Mouse (Mus musculus): ENCODE measurements around the gene Atp13a2. TPM values are rescaled to one million over a fixed set of nuclear protein-coding genes. Genes with fewer than 3 reads are reported as not detected.

Atp13a2 gene
- 118 and 127 TPM in 2 replicates for polyA plus RNA-seq (2015; fragmentation: Nextera tagmentation; extraction: Ambion mirVana)

GRCm38 (mm10) chr4:140986711-140987395 is at the start of gene Atp13a2:
TSS of gene Atp13a2 (plus strand) at chr4:140986873.
- WGBS = 1% methylated on average over 58 of the region's 58 CpGs
- peaks cover 17% of the 10 kb centered on the region for H3K36me3 ChIP-seq
- H3K27me3 ChIP-seq = no peaks in the 10 kb centered on the region
- H3K9me3 ChIP-seq = no peaks in the 10 kb centered on the region
- ATAC-seq = peak; percentile 92
- H3K27ac ChIP-seq = peak within 1 kb of the TSS; percentile 87
- peak within 1 kb of the TSS; percentile 83 for H3K4me2 ChIP-seq (replicated peaks)
- H3K9ac ChIP-seq (replicated peaks) = peak within 1 kb of the TSS; percentile 97
- H3K4me1 ChIP-seq (replicated peaks) = peaks cover 49% of the 10 kb centered on the region
- H3K4me3 ChIP-seq (replicated peaks) = peak within 1 kb of the TSS; percentile 91

GRCm38 (mm10) chr4:140944356-140944755 is 42.3 kb upstream of the Atp13a2 start:
- 91% methylated on average over 12 of the region's 12 CpGs for WGBS
- no peak overlapping the region for H3K4me2 ChIP-seq (replicated peaks)

GRCm38 (mm10) chr4:140944961-140945442 is 41.7 kb upstream of the Atp13a2 start:
- Histone ChIP-seq H3K4me2 (replicated peaks) (no peak overlapping the region), H3K27me3 (no peaks in the 10 kb centered on the region), H3K36me3 (no peaks in the 10 kb centered on the region), H3K4me1 (replicated peaks) (no peaks in the 10 kb centered on the region), H3K27ac (no peak overlapping the region), H3K9ac (replicated peaks) (no peak overlapping the region), H3K4me3 (replicated peaks) (no peak overlapping the region), H3K9me3 (no peaks in the 10 kb centered on the region)
- ATAC-seq = no peak
- 83% methylated on average over 5 of the region's 5 CpGs for WGBS

More at GRCm38 (mm10) chr4:140944356-140944755, 42.3 kb upstream of the Atp13a2 start:
- Histone ChIP-seq H3K36me3 (no peaks in the 10 kb centered on the region), H3K4me1 (replicated peaks) (no peaks in the 10 kb centered on the region), H3K9ac (replicated peaks) (no peak overlapping the region), H3K27me3 (no peaks in the 10 kb centered on the region), H3K27ac (no peak overlapping the region), H3K4me3 (replicated peaks) (no peak overlapping the region), H3K9me3 (no peaks in the 10 kb centered on the region)
- no peak for ATAC-seq

GRCm38 (mm10) chr4:140945571-140945970 is 41.1 kb upstream of the Atp13a2 start:
- no peaks in the 10 kb centered on the region for H3K27me3 ChIP-seq
- 90% methylated on average over 4 of the region's 4 CpGs for WGBS

GRCm38 (mm10) chr4:140946048-140946447 is 40.6 kb upstream of the Atp13a2 start:
- ATAC-seq = no peak
- Histone ChIP-seq H3K27me3 (no peaks in the 10 kb centered on the region), H3K9me3 (no peaks in the 10 kb centered on the region), H3K4me2 (replicated peaks) (no peak overlapping the region), H3K27ac (no peak overlapping the region), H3K9ac (replicated peaks) (no peak overlapping the region), H3K4me1 (replicated peaks) (no peaks in the 10 kb centered on the region), H3K36me3 (no peaks in the 10 kb centered on the region), H3K4me3 (replicated peaks) (no peak overlapping the region)
- 85% methylated on average over 4 of the region's 4 CpGs for WGBS

More at GRCm38 (mm10) chr4:140945571-140945970, 41.1 kb upstream of the Atp13a2 start:
- Histone ChIP-seq H3K9ac (replicated peaks) (no peak overlapping the region), H3K4me3 (replicated peaks) (no peak overlapping the region), H3K4me2 (replicated peaks) (no peak overlapping the region), H3K9me3 (no peaks in the 10 kb centered on the region), H3K4me1 (replicated peaks) (no peaks in the 10 kb centered on the region), H3K36me3 (no peaks in the 10 kb centered on the region), H3K27ac (no peak overlapping the region)
- no peak for ATAC-seq

GRCm38 (mm10) chr4:140946580-140947205 is 40.0 kb upstream of the Atp13a2 start:
- Histone ChIP-seq H3K27ac (no peak overlapping the region), H3K4me3 (replicated peaks) (no peak overlapping the region), H3K9ac (replicated peaks) (no peak overlapping the region), H3K9me3 (no peaks in the 10 kb centered on the region), H3K36me3 (no peaks in the 10 kb centered on the region), H3K4me1 (replicated peaks) (no peaks in the 10 kb centered on the region), H3K4me2 (replicated peaks) (no peak overlapping the region), H3K27me3 (no peaks in the 10 kb centered on the region)
- no peak for ATAC-seq
- 80% methylated on average over 14 of the region's 14 CpGs for WGBS

GRCm38 (mm10) chr4:140947487-140948440 is 38.9 kb upstream of the Atp13a2 start:
- Histone ChIP-seq H3K27ac (no peak overlapping the region), H3K9ac (replicated peaks) (no peak overlapping the region), H3K4me1 (replicated peaks) (no peaks in the 10 kb centered on the region), H3K36me3 (no peaks in the 10 kb centered on the region), H3K4me3 (replicated peaks) (no peak overlapping the region), H3K4me2 (replicated peaks) (no peak overlapping the region), H3K9me3 (no peaks in the 10 kb centered on the region), H3K27me3 (no peaks in the 10 kb centered on the region)
- ATAC-seq = no peak
- WGBS = 86% methylated on average over 12 of the region's 12 CpGs

- Histone ChIP-seq H3K9ac (replicated peaks) (no peak overlapping the region), H3K4me2 (replicated peaks) (no peak overlapping the region), H3K27ac (no peak overlapping the region), H3K9me3 (no peaks in the 10 kb centered on the region), H3K27me3 (no peaks in the 10 kb centered on the region), H3K4me3 (replicated peaks) (no peak overlapping the region), H3K4me1 (replicated peaks) (no peaks in the 10 kb centered on the region), H3K36me3 (no peaks in the 10 kb centered on the region)
- WGBS = 87% methylated on average over 6 of the region's 6 CpGs
- no peak for ATAC-seq
Observed at GRCm38 (mm10) chr4:140948481-140948880, 38.2 kb upstream of the Atp13a2 start.

GRCm38 (mm10) chr4:140949052-140949451 is 37.6 kb upstream of the Atp13a2 start:
- no peaks in the 10 kb centered on the region for H3K9me3 ChIP-seq
- H3K4me2 ChIP-seq (replicated peaks) = no peak overlapping the region
- H3K27ac ChIP-seq = no peak overlapping the region
- H3K9ac ChIP-seq (replicated peaks) = no peak overlapping the region
- WGBS = 81% methylated on average over 8 of the region's 8 CpGs
- H3K36me3 ChIP-seq = no peaks in the 10 kb centered on the region
- no peak overlapping the region for H3K4me3 ChIP-seq (replicated peaks)
- H3K4me1 ChIP-seq (replicated peaks) = no peaks in the 10 kb centered on the region
- no peak for ATAC-seq
- H3K27me3 ChIP-seq = no peaks in the 10 kb centered on the region

- no peak overlapping the region for H3K4me3 ChIP-seq (replicated peaks)
- H3K36me3 ChIP-seq = no peaks in the 10 kb centered on the region
- WGBS = 90% methylated on average over 16 of the region's 16 CpGs
- H3K27ac ChIP-seq = no peak overlapping the region
- no peak overlapping the region for H3K9ac ChIP-seq (replicated peaks)
- no peaks in the 10 kb centered on the region for H3K9me3 ChIP-seq
- ATAC-seq = no peak
- no peak overlapping the region for H3K4me2 ChIP-seq (replicated peaks)
- no peaks in the 10 kb centered on the region for H3K4me1 ChIP-seq (replicated peaks)
- H3K27me3 ChIP-seq = no peaks in the 10 kb centered on the region
Observed at GRCm38 (mm10) chr4:140949616-140950015, 37.1 kb upstream of the Atp13a2 start.

GRCm38 (mm10) chr4:140950574-140950973 is 36.1 kb upstream of the Atp13a2 start:
- H3K4me1 ChIP-seq (replicated peaks) = no peaks in the 10 kb centered on the region
- no peak overlapping the region for H3K4me2 ChIP-seq (replicated peaks)
- no peaks in the 10 kb centered on the region for H3K9me3 ChIP-seq
- no peaks in the 10 kb centered on the region for H3K36me3 ChIP-seq
- H3K27ac ChIP-seq = no peak overlapping the region
- H3K9ac ChIP-seq (replicated peaks) = no peak overlapping the region
- no peak overlapping the region for H3K4me3 ChIP-seq (replicated peaks)
- no peaks in the 10 kb centered on the region for H3K27me3 ChIP-seq
- WGBS = 87% methylated on average over 3 of the region's 3 CpGs
- no peak for ATAC-seq

Data from midbrain, embryonic 13.5 days (tissue).